Mouse (Mus musculus) kidney, embryonic 15.5 days (tissue): ENCODE data around the gene Olfr171. TPM values are rescaled to one million over a fixed set of nuclear protein-coding genes. Genes with fewer than 3 reads are reported as not detected.
"Not testable (repeated sequence)": the region's sequence is repeated elsewhere in the genome, so short reads cannot be mapped to it uniquely, and the experiment has no call there.

Experiments
- ATAC-seq: fragments of 200-750 bp; cut with Nextera tagmentation; replicated peaks from 2 replicates; pipeline ENCODE4 v1.8.0; 2017; ENCODE audit warnings: moderate TSS enrichment; ENCODE audit not compliant: low FRiP score
- H3K27ac ChIP-seq: fragments of 300-500 bp; sonication (generic); 2 replicates; pipeline ENCODE4 v1.5.1; 2015; ENCODE audit warnings: mild to moderate bottlenecking, inconsistent platforms
- H3K27me3 ChIP-seq: fragments of 300-500 bp; sonication (generic); 2 replicates; pipeline ENCODE4 v1.6.1; 2015; ENCODE audit warnings: inconsistent platforms
- H3K36me3 ChIP-seq: fragments of 300-500 bp; sonication (generic); 2 replicates; pipeline ENCODE4 v1.6.1; 2015; ENCODE audit warnings: inconsistent platforms
- H3K4me1 ChIP-seq: fragments of 300-500 bp; sonication (generic); 2 replicates; pipeline ENCODE4 v1.6.1; 2015; ENCODE audit warnings: inconsistent platforms
- H3K4me2 ChIP-seq: fragments of 300-500 bp; sonication (generic); 2 replicates; pipeline ENCODE4 v1.6.1; 2015; ENCODE audit warnings: moderate library complexity, mild to moderate bottlenecking, inconsistent platforms
- H3K4me3 ChIP-seq: fragments of 300-500 bp; sonication (generic); replicated peaks from 2 replicates; pipeline ENCODE4 v1.5.1; 2015; ENCODE audit warnings: mild to moderate bottlenecking, inconsistent platforms
- H3K9ac ChIP-seq: fragments of 300-500 bp; sonication (generic); 2 replicates; pipeline ENCODE4 v1.6.1; 2015; ENCODE audit warnings: mild to moderate bottlenecking, inconsistent platforms
- H3K9me3 ChIP-seq: fragments of 300-500 bp; sonication (generic); replicated peaks from 2 replicates; pipeline ENCODE4 v1.6.1; 2016; ENCODE audit warnings: inconsistent platforms
- WGBS: fragments of 180-500 bp; shearing (Covaris S2); methylation state at CpG from one replicate; pipeline ENCODE4 v1.1.7; 2015; ENCODE audit warnings: mixed read lengths; 5-methylcytosine and 5-hydroxymethylcytosine counted together
- polyA plus RNA-seq: library from polyadenylated mRNA; unstranded; fragments of >200 nt; fragmentation: Nextera tagmentation; extraction: Ambion mirVana; gene quantifications from 2 replicates; pipeline ENCODE4 v1.2.1, GENCODE M21; 2015

Gene Olfr171
- not detected in 2 replicates for polyA plus RNA-seq

DNA sequence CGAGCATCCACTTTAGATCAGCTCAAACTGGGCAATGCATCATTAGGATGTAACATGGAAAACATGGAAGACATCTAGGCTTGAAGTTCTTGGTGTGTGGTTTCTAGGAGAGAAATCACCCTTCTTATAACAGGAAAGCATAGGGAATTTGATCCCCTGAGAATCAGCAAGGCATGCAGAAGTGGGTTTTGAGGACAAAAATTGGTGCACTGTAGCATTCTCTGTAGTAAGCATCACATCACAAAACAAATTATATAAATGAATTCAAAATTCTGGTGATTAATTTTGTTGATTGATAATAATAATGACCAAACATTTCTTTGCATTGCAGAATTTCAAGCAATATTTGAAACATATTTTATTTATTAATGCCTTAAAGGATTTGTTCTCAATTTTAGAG is at the start of gene Olfr171:
Gene Olfr171 (minus strand): TSS at position 101 of the 400 bp plus-strand sequence.
- H3K4me2 ChIP-seq = no peak within 1 kb of the TSS
- no peak within 1 kb of the TSS for H3K4me3 ChIP-seq
- WGBS = 72% methylated on average over 1 of the region's 1 CpGs
- H3K36me3 ChIP-seq = no peaks in the 10 kb centered on the region
- no peaks in the 10 kb centered on the region for H3K9me3 ChIP-seq
- H3K9ac ChIP-seq = no peak within 1 kb of the TSS
- H3K4me1 ChIP-seq = no peaks in the 10 kb centered on the region
- no peak for ATAC-seq
- no peak within 1 kb of the TSS for H3K27ac ChIP-seq
- H3K27me3 ChIP-seq = no peaks in the 10 kb centered on the region

DNA sequence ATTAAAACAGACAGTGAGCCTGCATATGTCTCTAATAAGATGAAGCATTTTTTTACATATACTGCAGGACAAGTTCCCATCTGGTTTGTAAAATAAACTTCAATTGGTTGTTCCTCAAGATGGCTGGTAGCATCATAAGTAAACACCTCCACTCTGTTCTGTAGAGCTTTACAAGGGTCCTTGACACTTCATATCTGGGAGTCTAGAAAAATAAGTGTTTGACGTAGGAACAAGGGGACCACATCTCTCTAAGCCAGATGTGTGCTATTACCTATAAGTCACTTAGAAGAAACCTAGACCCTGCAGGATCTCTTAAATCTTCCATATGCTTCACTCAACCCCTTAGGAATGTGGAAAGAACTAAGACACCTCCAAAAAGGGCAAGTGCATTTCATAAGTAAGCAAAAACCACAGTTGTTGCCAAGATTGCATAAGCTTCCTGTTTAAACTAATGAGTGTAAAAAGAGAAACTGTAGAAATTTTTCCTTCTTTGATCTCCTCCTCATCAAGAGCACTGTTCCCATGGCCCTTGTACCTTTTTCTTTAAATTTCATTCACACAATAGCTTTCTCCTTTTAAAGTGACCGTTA is 41.1 kb upstream of the Olfr171 start:
- no peak overlapping the region for H3K4me2 ChIP-seq
- no peak overlapping the region for H3K9ac ChIP-seq
- no peak overlapping the region for H3K4me3 ChIP-seq
- no peaks in the 10 kb centered on the region for H3K27me3 ChIP-seq
- ATAC-seq = no peak
- 86% methylated on average over 2 of the region's 2 CpGs for WGBS
- H3K9me3 ChIP-seq = no peaks in the 10 kb centered on the region
- H3K27ac ChIP-seq = no peak overlapping the region
- no peaks in the 10 kb centered on the region for H3K36me3 ChIP-seq
- no peaks in the 10 kb centered on the region for H3K4me1 ChIP-seq

DNA sequence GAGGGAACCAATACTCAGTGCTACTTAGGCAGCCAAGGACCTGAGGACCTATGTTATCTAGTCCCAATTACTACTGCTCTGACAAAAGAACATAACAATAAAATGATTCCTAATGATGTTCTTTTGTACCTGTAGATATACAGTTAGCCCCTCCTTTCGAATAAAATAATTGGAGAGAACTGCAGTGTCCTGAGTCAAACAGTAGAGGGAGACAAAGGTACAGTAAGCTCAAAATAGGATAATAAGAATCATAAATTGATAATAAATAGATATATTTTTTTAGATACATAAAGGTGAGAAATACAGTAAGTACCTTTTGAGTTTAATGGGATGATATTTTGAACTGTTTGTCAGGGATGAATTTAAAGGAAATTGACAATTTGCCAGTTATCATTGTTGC is 36.6 kb upstream of the Olfr171 start:
- 69% methylated on average over 1 of the region's 1 CpGs for WGBS

DNA sequence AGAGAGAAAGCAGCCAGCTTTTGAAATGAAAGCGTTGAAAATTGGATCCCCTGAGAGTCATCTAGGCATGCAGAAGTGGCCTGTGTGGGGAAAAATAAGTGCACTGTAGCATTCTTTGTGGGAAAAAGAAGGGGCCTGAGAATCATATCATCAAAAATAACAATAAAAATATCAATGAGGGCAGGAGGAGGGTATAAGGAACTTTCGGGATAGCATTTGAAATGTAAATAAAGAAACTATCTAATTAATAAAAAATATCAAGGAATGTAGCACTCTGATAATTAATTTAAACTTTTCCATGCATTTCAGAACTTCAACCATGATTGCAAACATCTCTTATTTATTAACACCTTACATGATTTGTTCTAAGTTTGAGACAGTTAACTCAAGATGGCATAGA is 17.9 kb downstream of the Olfr171 start, which contains the start of gene Olfr170:
Gene Olfr170 (minus strand): TSS at position 101 of the 400 bp plus-strand sequence.
- not testable (repeated sequence) for H3K4me1 ChIP-seq, H3K9ac ChIP-seq, H3K27ac ChIP-seq, H3K36me3 ChIP-seq, H3K4me2 ChIP-seq, ATAC-seq, H3K9me3 ChIP-seq, H3K27me3 ChIP-seq, H3K4me3 ChIP-seq
- WGBS = 87% methylated on average over 2 of the region's 2 CpGs

More for the DNA sequence above, 36.6 kb upstream of the Olfr171 start:
- ATAC-seq = no peak
- H3K9ac ChIP-seq = no peak overlapping the region
- no peaks in the 10 kb centered on the region for H3K27me3 ChIP-seq
- no peak overlapping the region for H3K4me2 ChIP-seq
- no peaks in the 10 kb centered on the region for H3K36me3 ChIP-seq
- no peaks in the 10 kb centered on the region for H3K4me1 ChIP-seq
- H3K4me3 ChIP-seq = no peak overlapping the region
- no peaks in the 10 kb centered on the region for H3K9me3 ChIP-seq
- H3K27ac ChIP-seq = no peak overlapping the region

DNA sequence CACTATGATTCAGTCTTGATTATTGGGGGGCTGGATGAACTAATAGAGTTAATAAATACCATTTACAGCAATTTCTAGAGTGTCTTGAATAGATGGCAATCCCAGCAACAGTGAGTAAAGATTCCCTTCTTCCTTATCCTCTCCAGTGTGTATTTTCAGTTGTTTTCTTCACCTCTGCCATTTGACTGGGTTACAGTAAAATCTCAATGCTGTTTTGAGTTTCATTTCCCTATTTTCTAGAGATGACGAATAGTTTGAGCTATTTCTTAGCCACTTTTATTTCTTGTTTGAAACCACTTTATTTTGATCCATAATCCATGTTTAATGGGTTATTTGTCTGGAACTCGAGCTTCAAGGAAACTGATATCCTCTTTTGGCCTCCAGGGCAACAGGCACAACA is 26.6 kb downstream of the Olfr171 start:
- no peaks in the 10 kb centered on the region for H3K36me3 ChIP-seq
- H3K4me2 ChIP-seq = no peak overlapping the region
- no peaks in the 10 kb centered on the region for H3K27me3 ChIP-seq
- no peak overlapping the region for H3K4me3 ChIP-seq
- H3K9ac ChIP-seq = no peak overlapping the region
- no peak for ATAC-seq
- no peaks in the 10 kb centered on the region for H3K4me1 ChIP-seq
- peaks cover 3% of the 10 kb centered on the region; the same call in 1 of the 2 replicates for H3K9me3 ChIP-seq
- H3K27ac ChIP-seq = no peak overlapping the region
- WGBS = 69% methylated on average over 2 of the region's 2 CpGs

Other genes starting within 250 kb of the Olfr171 start
- not detected in 2 replicates for gene Olfr165, start 206.8 kb downstream of the Olfr171 start, polyA plus RNA-seq
- not detected in 2 replicates for gene Olfr166, start 146.2 kb downstream of the Olfr171 start, polyA plus RNA-seq
- not detected in 2 replicates for gene Olfr167, start 107.7 kb downstream of the Olfr171 start, polyA plus RNA-seq
- not detected in 2 replicates for gene Olfr168, start 94.4 kb downstream of the Olfr171 start, polyA plus RNA-seq
- gene Olfr169, start 58.1 kb downstream of the Olfr171 start, polyA plus RNA-seq = not detected in 2 replicates
- not detected in 2 replicates for gene Olfr170, start 18.0 kb downstream of the Olfr171 start, polyA plus RNA-seq
- gene Lamp3, start 76.5 kb upstream of the Olfr171 start, polyA plus RNA-seq = not detected in 2 replicates
- 12.3 and 16.4 TPM in 2 replicates for gene B3gnt5, start 130.3 kb upstream of the Olfr171 start, polyA plus RNA-seq